Mouse (Mus musculus) intestine, postnatal 0 days (tissue): Measurements from ENCODE around the gene Tnfrsf8. TPM values are rescaled to one million over a fixed set of nuclear protein-coding genes. Genes with fewer than 3 reads are reported as not detected.

Experiments used
- ATAC-seq: fragments of 200-750 bp; cut with Nextera tagmentation; 2 replicates; pipeline ENCODE4 v1.8.0; 2017; ENCODE audit warnings: mild to moderate bottlenecking, moderate TSS enrichment, moderate library complexity
- H3K27ac ChIP-seq: fragments of 300-500 bp; sonication (generic); 2 replicates; pipeline ENCODE4 v1.5.1; 2014; ENCODE audit warnings: mild to moderate bottlenecking, low read depth, low read length, moderate library complexity
- H3K27me3 ChIP-seq: fragments of 300-500 bp; sonication (generic); replicated peaks from 2 replicates; pipeline ENCODE4 v1.6.1; 2014; ENCODE audit warnings: low read length, mixed read lengths; ENCODE audit not compliant: control insufficient read depth, insufficient read depth
- H3K36me3 ChIP-seq: fragments of 300-500 bp; sonication (generic); 2 replicates; pipeline ENCODE4 v1.6.1; 2014; ENCODE audit warnings: mild to moderate bottlenecking, moderate library complexity; ENCODE audit not compliant: control insufficient read depth, insufficient read depth
- H3K4me1 ChIP-seq: fragments of 300-500 bp; sonication (generic); replicated peaks from 2 replicates; pipeline ENCODE4 v1.6.1; 2014; ENCODE audit warnings: antibody characterized with exemption, low read length, mixed read lengths; ENCODE audit not compliant: control insufficient read depth, insufficient read depth
- H3K4me2 ChIP-seq: fragments of 300-500 bp; sonication (generic); replicated peaks from 2 replicates; pipeline ENCODE4 v1.6.1; 2014; ENCODE audit warnings: low read depth, mild to moderate bottlenecking, moderate library complexity
- H3K4me3 ChIP-seq: fragments of 300-500 bp; sonication (generic); 2 replicates; pipeline ENCODE4 v1.5.1; 2014; ENCODE audit warnings: low read depth, low read length
- H3K9ac ChIP-seq: fragments of 300-500 bp; sonication (generic); 2 replicates; pipeline ENCODE4 v1.6.1; 2014; ENCODE audit warnings: mild to moderate bottlenecking, low read depth, low read length
- H3K9me3 ChIP-seq: fragments of 300-500 bp; sonication (generic); 2 replicates; pipeline ENCODE4 v1.6.1; 2016; ENCODE audit warnings: mixed run types; ENCODE audit not compliant: control insufficient read depth
- CTCF ChIP-seq: sonication (generic); IDR thresholded peaks from 2 replicates; pipeline ENCODE4 v1.5.1; 2016; ENCODE audit warnings: low read depth, mild to moderate bottlenecking, control low read depth, antibody characterized with exemption, moderate library complexity
- WGBS: fragments of 180-500 bp; shearing (Covaris S2); extraction: QIAGEN DNeasy Blood & Tissue Kit; methylation state at CpG from one replicate; pipeline ENCODE4 v1.1.7; 2014; 5-methylcytosine and 5-hydroxymethylcytosine counted together
- polyA plus RNA-seq: library from polyadenylated mRNA; unstranded; fragments of >200 nt; fragmentation: Nextera tagmentation; extraction: Ambion mirVana; gene quantifications from 2 replicates; pipeline ENCODE4 v1.2.1, GENCODE M21; 2015

Gene Tnfrsf8
- polyA plus RNA-seq, 1 experiment from 2014 or later: 0.04 TPM

GRCm38 (mm10) chr4:145220001-145220400 is 95.0 kb downstream of the Tnfrsf8 start:
- Histone ChIP-seq H3K9ac (no peak overlapping the region), H3K4me3 (no peak overlapping the region), H3K27ac (no peak overlapping the region), H3K36me3 (peaks cover 20% of the 10 kb centered on the region; the same call in 1 of the 2 replicates), H3K27me3 (no peaks in the 10 kb centered on the region), H3K4me1 (no peaks in the 10 kb centered on the region), H3K4me2 (no peak overlapping the region), H3K9me3 (no peaks in the 10 kb centered on the region)
- no peak for TF ChIP-seq CTCF
- no peak for ATAC-seq
- 91% methylated on average over 1 of the region's 1 CpGs for WGBS

DNA sequence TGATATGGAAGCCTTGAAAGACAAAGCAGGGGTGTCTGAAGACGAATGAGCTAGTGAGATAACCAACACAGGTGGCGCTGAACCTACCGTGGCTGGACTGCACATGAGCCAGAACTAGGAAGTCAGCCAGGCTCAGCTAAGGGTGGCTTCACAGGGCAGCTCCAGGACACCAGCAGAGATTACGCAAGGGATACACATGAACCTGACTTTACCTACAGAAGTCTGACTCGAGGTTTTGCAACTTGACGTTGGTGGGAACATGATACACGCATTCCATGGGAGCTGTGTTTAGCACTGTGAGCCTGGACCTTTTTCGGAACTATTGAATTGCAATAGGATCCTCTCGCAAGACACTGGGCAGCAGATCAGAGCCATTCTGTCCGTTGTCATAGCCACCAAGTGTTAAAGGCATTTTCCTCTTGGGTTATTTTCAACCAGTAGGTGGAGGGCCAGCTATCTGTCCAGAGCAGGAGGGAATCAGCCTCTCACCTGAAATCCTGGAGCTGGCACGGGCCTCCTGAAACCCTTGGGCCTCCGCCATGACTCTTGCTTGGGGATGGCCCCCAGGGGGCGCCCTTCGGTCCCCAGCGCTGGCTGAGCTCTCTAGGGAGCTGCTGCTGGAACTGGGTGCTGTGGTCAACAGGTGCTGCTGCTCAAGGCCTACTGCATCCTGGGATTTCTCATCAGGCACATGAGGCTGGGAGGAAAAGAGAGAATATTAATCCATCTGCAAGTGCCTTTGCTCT is 95.6 kb downstream of the Tnfrsf8 start:
- Histone ChIP-seq H3K27ac (no peak overlapping the region), H3K4me3 (no peak overlapping the region), H3K9ac (no peak overlapping the region), H3K9me3 (no peaks in the 10 kb centered on the region), H3K4me2 (no peak overlapping the region), H3K36me3 (peaks cover 20% of the 10 kb centered on the region; the same call in 1 of the 2 replicates), H3K27me3 (no peaks in the 10 kb centered on the region), H3K4me1 (no peaks in the 10 kb centered on the region)
- peak; percentile 73 for TF ChIP-seq CTCF
- no peak for ATAC-seq
- 63% methylated on average over 15 of the region's 15 CpGs for WGBS

- Histone ChIP-seq H3K9ac (no peak overlapping the region), H3K36me3 (peaks cover 13% of the 10 kb centered on the region; the same call in 1 of the 2 replicates)
- no peak for ATAC-seq
These were observed 97.1 kb downstream of the Tnfrsf8 start for GRCm38 (mm10) chr4:145217837-145218236.

More at GRCm38 (mm10) chr4:145217837-145218236, 97.1 kb downstream of the Tnfrsf8 start:
- Histone ChIP-seq H3K4me2 (no peak overlapping the region), H3K27me3 (no peaks in the 10 kb centered on the region), H3K4me1 (no peaks in the 10 kb centered on the region), H3K9me3 (no peaks in the 10 kb centered on the region), H3K27ac (no peak overlapping the region), H3K4me3 (no peak overlapping the region)
- no peak for TF ChIP-seq CTCF
- 85% methylated on average over 5 of the region's 5 CpGs for WGBS

Other genes with a start within 250 kb of the Tnfrsf8 start
- 14.8 and 18.2 TPM in 2 replicates for gene Vps13d, start 120.2 kb downstream of the Tnfrsf8 start, polyA plus RNA-seq
- gene Tnfrsf1b, start 68.3 kb downstream of the Tnfrsf8 start, polyA plus RNA-seq: 2.8 and 2.9 TPM in 2 replicates
- 0.05 TPM in 1 of 2 replicates, not detected in the other for gene Zfp990, start 195.6 kb upstream of the Tnfrsf8 start, polyA plus RNA-seq